Mouse (Mus musculus): ENCODE data around the gene Fancd2os.

Gene Fancd2os

GRCm38 (mm10) chr6:113605224-113605545 is 4.7 kb upstream of the Fancd2os start:
- DNase-seq (ENCODE audit: low spot score), result no peak

- DNase-seq (ENCODE audit: low spot score), result peak; percentile 89
Measured at GRCm38 (mm10) chr6:113604432-113605223, 4.1 kb upstream of the Fancd2os start, which contains the start of gene Brk1. Gene Brk1 (plus strand): TSS chr6:113604772.

GRCm38 (mm10) chr6:113603993-113604392 is 3.5 kb upstream of the Fancd2os start:
- no peak for DNase-seq (ENCODE audit: low spot score)

- no peak for DNase-seq (ENCODE audit: low spot score)
Measured at GRCm38 (mm10) chr6:113602821-113603220, 2.3 kb upstream of the Fancd2os start.

- no peak for DNase-seq (ENCODE audit: low spot score)
Measured at GRCm38 (mm10) chr6:113599833-113600232, 682 bp downstream of the Fancd2os start.

GRCm38 (mm10) chr6:113597945-113598344 is 2.6 kb downstream of the Fancd2os start:
- DNase-seq (ENCODE audit: low spot score), result no peak

- no peak for DNase-seq (ENCODE audit: low spot score)
Measured at GRCm38 (mm10) chr6:113592637-113593036, 7.9 kb downstream of the Fancd2os start.

- no peak for DNase-seq (ENCODE audit: low spot score)
Measured at GRCm38 (mm10) chr6:113586466-113587183, 13.9 kb downstream of the Fancd2os start.

GRCm38 (mm10) chr6:113585065-113585464 is 15.4 kb downstream of the Fancd2os start:
- no peak for DNase-seq (ENCODE audit: low spot score)

GRCm38 (mm10) chr6:113583023-113583422 is 17.5 kb downstream of the Fancd2os start:
- DNase-seq (ENCODE audit: low spot score), result no peak

- DNase-seq (ENCODE audit: low spot score), result no peak
Measured at GRCm38 (mm10) chr6:113579306-113579705, 21.2 kb downstream of the Fancd2os start.

GRCm38 (mm10) chr6:113576044-113576443 is 24.5 kb downstream of the Fancd2os start:
- DNase-seq (ENCODE audit: low spot score), result no peak

GRCm38 (mm10) chr6:113564557-113564956 is 36.0 kb downstream of the Fancd2os start:
- DNase-seq (ENCODE audit: low spot score), result no peak

- DNase-seq (ENCODE audit: low spot score), result no peak
Measured at GRCm38 (mm10) chr6:113559736-113560135, 40.8 kb downstream of the Fancd2os start.
